Mouse (Mus musculus): Measurements from ENCODE around the gene Selplg. TPM values are rescaled to one million over a fixed set of nuclear protein-coding genes. Genes with fewer than 3 reads are reported as not detected.

Selplg gene
- polyA plus RNA-seq, 1 experiment from 2014 or later, result 14.6 TPM

- Histone ChIP-seq H3K36me3 (ENCODE audit: insufficient read depth, low read length) (no peaks in the 10 kb centered on the region), H3K27ac (ENCODE audit: low read length) (no peak overlapping the region), H3K4me2 (replicated peaks; ENCODE audit: low read depth, low read length) (no peak overlapping the region), H3K4me3 (ENCODE audit: low read depth, low read length) (no peak overlapping the region), H3K4me1 (ENCODE audit: insufficient read depth, low read depth, low read length) (no peaks in the 10 kb centered on the region), H3K9me3 (ENCODE audit: low read length) (no peaks in the 10 kb centered on the region), H3K9ac (replicated peaks; ENCODE audit: low read depth) (no peak overlapping the region), H3K27me3 (replicated peaks; ENCODE audit: insufficient read depth, low read length) (no peaks in the 10 kb centered on the region)
- WGBS, result 6% methylated on average over 10 of the region's 10 CpGs
- ATAC-seq, result peak; percentile 34
- TF ChIP-seq CTCF (IDR thresholded peaks at IDR 0.05), result no peak
- TF ChIP-seq EP300 (IDR thresholded peaks at IDR 0.05), result no peak
- DNase-seq (ENCODE audit: low spot score), result no peak
These were observed 26.0 kb downstream of the Selplg start for GRCm38 (mm10) chr5:113806414-113806813.

GRCm38 (mm10) chr5:113805301-113805700, 27.1 kb downstream of the Selplg start:
- DNase-seq (ENCODE audit: low spot score) (peak; percentile 41), ATAC-seq (no peak)
- 68% methylated on average over 9 of the region's 9 CpGs for WGBS
- no peak for TF ChIP-seq EP300 (IDR thresholded peaks at IDR 0.05)
- no peak for TF ChIP-seq CTCF (IDR thresholded peaks at IDR 0.05)
- Histone ChIP-seq H3K4me3 (ENCODE audit: low read depth, low read length) (no peak overlapping the region), H3K4me1 (ENCODE audit: insufficient read depth, low read depth, low read length) (no peaks in the 10 kb centered on the region), H3K9me3 (ENCODE audit: low read length) (no peaks in the 10 kb centered on the region), H3K27me3 (replicated peaks; ENCODE audit: insufficient read depth, low read length) (no peaks in the 10 kb centered on the region), H3K36me3 (ENCODE audit: insufficient read depth, low read length) (no peaks in the 10 kb centered on the region), H3K4me2 (replicated peaks; ENCODE audit: low read depth, low read length) (no peak overlapping the region), H3K27ac (ENCODE audit: low read length) (no peak overlapping the region), H3K9ac (replicated peaks; ENCODE audit: low read depth) (no peak overlapping the region)

GRCm38 (mm10) chr5:113804395-113804966, 28.0 kb downstream of the Selplg start:
- DNase-seq (ENCODE audit: low spot score) (no peak), ATAC-seq (no peak)
- Histone ChIP-seq H3K4me3 (ENCODE audit: low read depth, low read length) (no peak overlapping the region), H3K9me3 (ENCODE audit: low read length) (no peaks in the 10 kb centered on the region), H3K27ac (ENCODE audit: low read length) (no peak overlapping the region), H3K4me2 (replicated peaks; ENCODE audit: low read depth, low read length) (no peak overlapping the region), H3K4me1 (ENCODE audit: insufficient read depth, low read depth, low read length) (no peaks in the 10 kb centered on the region), H3K9ac (replicated peaks; ENCODE audit: low read depth) (no peak overlapping the region), H3K36me3 (ENCODE audit: insufficient read depth, low read length) (no peaks in the 10 kb centered on the region), H3K27me3 (replicated peaks; ENCODE audit: insufficient read depth, low read length) (no peaks in the 10 kb centered on the region)
- WGBS, result 56% methylated on average over 7 of the region's 7 CpGs
- no peak for TF ChIP-seq EP300 (IDR thresholded peaks at IDR 0.05)
- TF ChIP-seq CTCF (IDR thresholded peaks at IDR 0.05), result peak; percentile 25; the same call in 1 of the 2 replicates

- H3K36me3 ChIP-seq (ENCODE audit: insufficient read depth, low read length), result no peaks in the 10 kb centered on the region
- 0% methylated on average over 11 of the region's 11 CpGs for WGBS
- peak within 1 kb of the TSS; percentile 46 for H3K4me2 ChIP-seq (replicated peaks; ENCODE audit: low read depth, low read length)
- no peaks in the 10 kb centered on the region for H3K9me3 ChIP-seq (ENCODE audit: low read length)
- peak within 1 kb of the TSS; percentile 33 for H3K4me3 ChIP-seq (ENCODE audit: low read depth, low read length)
- no peak within 1 kb of the TSS; the same call in 1 of the 2 replicates for H3K9ac ChIP-seq (replicated peaks; ENCODE audit: low read depth)
- 0 out of 2 replicates have a peak, but pooled peaks cover 8% of the 10 kb centered on the region for H3K4me1 ChIP-seq (ENCODE audit: insufficient read depth, low read depth, low read length)
- no peaks in the 10 kb centered on the region for H3K27me3 ChIP-seq (replicated peaks; ENCODE audit: insufficient read depth, low read length)
- peak within 1 kb of the TSS; percentile 59 for H3K27ac ChIP-seq (ENCODE audit: low read length)
- TF ChIP-seq CTCF (IDR thresholded peaks at IDR 0.05), result no peak
- TF ChIP-seq EP300 (IDR thresholded peaks at IDR 0.05), result no peak; the same call in 1 of the 2 replicates
- DNase-seq (ENCODE audit: low spot score) (peak; percentile 90), ATAC-seq (peak; percentile 93)
These were observed 32.2 kb downstream of the Selplg start, which contains the start of gene Tmem119 for GRCm38 (mm10) chr5:113800280-113800679. Tmem119 (minus strand) TSS chr5:113800516.

GRCm38 (mm10) chr5:113799691-113800090, 32.8 kb downstream of the Selplg start:
- H3K36me3 ChIP-seq (ENCODE audit: insufficient read depth, low read length), result no peaks in the 10 kb centered on the region
- H3K27ac ChIP-seq (ENCODE audit: low read length), result peak overlapping the region; percentile 59
- no peaks in the 10 kb centered on the region for H3K27me3 ChIP-seq (replicated peaks; ENCODE audit: insufficient read depth, low read length)
- ATAC-seq, result peak; percentile 1; the same call in 1 of the 2 replicates
- H3K4me1 ChIP-seq (ENCODE audit: insufficient read depth, low read depth, low read length), result 0 out of 2 replicates have a peak, but pooled peaks cover 8% of the 10 kb centered on the region
- H3K4me3 ChIP-seq (ENCODE audit: low read depth, low read length), result peak overlapping the region; percentile 33
- no peak for DNase-seq (ENCODE audit: low spot score)
- no peaks in the 10 kb centered on the region for H3K9me3 ChIP-seq (ENCODE audit: low read length)
- peak overlapping the region; percentile 46 for H3K4me2 ChIP-seq (replicated peaks; ENCODE audit: low read depth, low read length)
- WGBS, result 36% methylated on average over 5 of the region's 5 CpGs
- TF ChIP-seq EP300 (IDR thresholded peaks at IDR 0.05), result no peak
- TF ChIP-seq CTCF (IDR thresholded peaks at IDR 0.05), result no peak
- no peak overlapping the region for H3K9ac ChIP-seq (replicated peaks; ENCODE audit: low read depth)

GRCm38 (mm10) chr5:113798525-113798924, 33.9 kb downstream of the Selplg start:
- 56% methylated on average over 9 of the region's 9 CpGs for WGBS
- H3K27ac ChIP-seq (ENCODE audit: low read length), result no peak overlapping the region
- H3K9ac ChIP-seq (replicated peaks; ENCODE audit: low read depth), result no peak overlapping the region

More at GRCm38 (mm10) chr5:113798525-113798924, 33.9 kb downstream of the Selplg start:
- Histone ChIP-seq H3K4me3 (ENCODE audit: low read depth, low read length) (peak overlapping the region; percentile 33; the same call in 1 of the 2 replicates), H3K4me1 (ENCODE audit: insufficient read depth, low read depth, low read length) (0 out of 2 replicates have a peak, but pooled peaks cover 8% of the 10 kb centered on the region), H3K9me3 (ENCODE audit: low read length) (no peaks in the 10 kb centered on the region), H3K27me3 (replicated peaks; ENCODE audit: insufficient read depth, low read length) (no peaks in the 10 kb centered on the region), H3K4me2 (replicated peaks; ENCODE audit: low read depth, low read length) (peak overlapping the region; percentile 46), H3K36me3 (ENCODE audit: insufficient read depth, low read length) (no peaks in the 10 kb centered on the region)
- ATAC-seq, result no peak
- no peak for DNase-seq (ENCODE audit: low spot score)
- no peak for TF ChIP-seq CTCF (IDR thresholded peaks at IDR 0.05)
